Mouse (Mus musculus): ENCODE measurements around the gene Ccdc96. TPM values are rescaled to one million over a fixed set of nuclear protein-coding genes. Genes with fewer than 3 reads are reported as not detected.

Gene Ccdc96
- polyA plus RNA-seq, 1 experiment from 2014 or later, result 4.3 TPM

DNA sequence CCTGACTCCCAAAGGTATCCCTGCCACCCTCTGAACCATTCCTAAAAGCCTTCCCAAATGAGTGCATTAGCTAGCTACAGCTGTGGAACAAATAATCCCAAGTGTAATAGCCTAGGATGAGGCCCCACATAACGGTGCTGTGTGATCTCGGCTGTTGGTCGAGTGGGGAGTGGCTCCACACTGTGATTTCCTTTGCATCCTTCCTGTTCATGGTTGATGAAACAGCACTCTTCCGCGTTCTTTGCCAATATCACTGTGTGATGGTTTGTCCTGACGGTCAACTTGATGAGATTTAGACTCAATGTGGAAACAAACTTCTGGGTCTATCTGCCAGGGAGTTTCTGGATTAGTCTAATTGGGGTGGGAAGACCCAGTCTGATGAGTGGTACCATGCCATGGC, 31.6 kb upstream of the Ccdc96 start:
- TF ChIP-seq CTCF (IDR thresholded peaks at IDR 0.05), result no peak
- ChIA-PET CTCF (no interaction called here), POLR2A (no interaction called here)
- in situ Hi-C loops (cut with MboI; ENCODE audit: low pct_unique_long_range_greater_than_20kb), result no loop called here
- no peaks in the 10 kb centered on the region for H3K27me3 ChIP-seq
- no peak for DNase-seq (ENCODE audit: low read depth, low spot score)
- ATAC-seq, result no peak

DNA sequence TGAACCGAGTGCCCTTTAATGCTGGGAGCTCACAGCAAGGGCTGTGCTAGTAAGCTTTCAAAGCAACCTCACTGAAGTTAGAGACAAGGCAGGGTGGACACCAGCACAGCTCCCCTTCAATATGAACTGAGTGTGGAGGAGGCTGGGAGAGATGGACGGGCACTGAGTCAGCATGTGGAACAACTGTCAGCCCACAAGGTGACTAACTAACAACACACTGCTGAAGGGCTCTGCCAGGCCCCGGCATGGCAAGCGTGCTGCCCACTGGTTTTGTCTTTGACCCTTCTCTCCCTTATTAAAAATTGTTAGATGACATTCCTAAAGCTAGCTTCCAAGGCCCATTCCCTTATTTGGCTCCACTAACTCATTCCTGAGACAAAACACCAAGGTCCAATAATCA, 26.7 kb upstream of the Ccdc96 start:
- ATAC-seq (peak; percentile 55), DNase-seq (ENCODE audit: low read depth, low spot score) (no peak)
- ChIA-PET POLR2A (no interaction called here), CTCF (interaction anchor here (1.4 to 2.2 kb wide), 2 partner anchors 25 to 32 kb away, joined by 3 to 9 read pairs; no protein-coding TSS in a partner anchor)
- no peak for TF ChIP-seq CTCF (IDR thresholded peaks at IDR 0.05)
- in situ Hi-C loops (cut with MboI; ENCODE audit: low pct_unique_long_range_greater_than_20kb), result no loop called here
- H3K27me3 ChIP-seq, result no peaks in the 10 kb centered on the region

DNA sequence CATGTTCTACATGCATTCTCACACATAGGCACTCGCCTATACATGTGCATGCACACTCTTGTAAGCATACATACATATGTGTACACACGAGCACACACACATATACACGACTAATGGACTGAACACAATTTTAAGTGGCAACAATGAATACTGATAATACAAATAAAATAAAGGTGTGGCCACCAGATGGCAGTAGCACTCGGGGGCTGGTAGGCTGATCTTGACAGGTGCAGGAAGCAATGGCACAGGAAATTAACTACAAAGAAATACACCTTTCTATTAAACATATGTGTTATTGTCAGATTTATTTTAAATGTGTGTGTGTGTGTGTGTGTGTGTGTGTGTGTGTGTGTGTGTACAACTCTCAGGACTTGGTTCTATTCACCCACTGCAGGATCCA, 25.5 kb upstream of the Ccdc96 start:
- no peak for DNase-seq (ENCODE audit: low read depth, low spot score)
- POLR2A ChIA-PET, result no interaction called here
- CTCF ChIA-PET, result no interaction called here
- in situ Hi-C loops (cut with MboI; ENCODE audit: low pct_unique_long_range_greater_than_20kb), result no loop called here
- no peak for ATAC-seq
- no peaks in the 10 kb centered on the region for H3K27me3 ChIP-seq
- TF ChIP-seq CTCF (IDR thresholded peaks at IDR 0.05), result peak; percentile 78

DNA sequence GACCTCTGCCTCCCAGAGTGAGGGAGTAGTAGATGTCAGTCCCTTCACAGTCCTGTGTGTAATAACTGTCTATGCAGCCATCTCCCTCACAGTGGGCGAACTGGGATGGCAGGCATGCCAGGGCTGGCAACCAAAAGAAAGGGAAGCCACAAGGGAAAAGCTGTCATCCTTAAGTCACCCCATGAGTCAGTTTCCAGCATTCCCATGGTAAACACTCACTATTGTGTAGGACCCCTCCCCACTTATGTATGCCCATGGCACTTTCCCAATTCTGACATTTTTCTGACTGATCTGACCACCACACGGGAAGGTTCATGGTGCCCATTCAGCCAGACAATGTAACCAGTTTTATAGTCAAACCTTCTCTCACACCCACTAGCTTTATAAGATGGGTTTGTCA, 23.7 kb upstream of the Ccdc96 start:
- ATAC-seq, result no peak
- in situ Hi-C loops (cut with MboI; ENCODE audit: low pct_unique_long_range_greater_than_20kb), result no loop called here
- DNase-seq (ENCODE audit: low read depth, low spot score), result peak; percentile 81
- POLR2A ChIA-PET, result no interaction called here
- CTCF ChIA-PET, result interaction anchor here (0.7 to 7.3 kb wide), 5 partner anchors 13 to 507 kb away, joined by 3 to 114 read pairs (median 6); partner anchors contain the start of genes Ccdc96, Sorcs2 and Tada2b
- TF ChIP-seq CTCF (IDR thresholded peaks at IDR 0.05), result no peak
- no peaks in the 10 kb centered on the region for H3K27me3 ChIP-seq

DNA sequence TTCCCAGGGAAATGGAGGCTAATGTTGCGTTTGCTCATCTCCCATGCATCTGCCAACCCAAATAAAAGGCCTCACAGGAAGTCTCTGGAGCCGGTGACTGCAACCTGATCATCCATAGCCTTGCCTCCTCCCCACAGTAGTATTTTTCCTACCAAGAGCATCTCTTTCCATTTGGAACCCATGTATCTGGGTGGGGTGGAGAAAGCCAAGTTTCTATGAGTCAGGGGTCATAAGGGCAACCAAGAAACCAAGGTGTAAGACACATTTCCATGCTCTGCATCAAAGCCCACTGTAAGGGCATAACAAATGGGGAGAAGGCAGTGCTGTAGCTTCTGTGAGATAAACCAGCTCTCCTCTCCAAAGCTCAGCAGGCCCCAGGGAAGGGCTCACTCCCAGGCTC, 23.2 kb upstream of the Ccdc96 start:
- ATAC-seq (peak; percentile 13), DNase-seq (ENCODE audit: low read depth, low spot score) (peak; percentile 72)
- H3K27me3 ChIP-seq, result no peaks in the 10 kb centered on the region
- POLR2A ChIA-PET, result no interaction called here
- no peak for TF ChIP-seq CTCF (IDR thresholded peaks at IDR 0.05)
- in situ Hi-C loops (cut with MboI; ENCODE audit: low pct_unique_long_range_greater_than_20kb), result no loop called here
- CTCF ChIA-PET, result interaction anchor here (1.0 to 7.3 kb wide), 5 partner anchors 14 to 278 kb away, joined by 3 to 114 read pairs (median 11); partner anchors contain the start of genes Ccdc96, Sorcs2 and Tada2b

DNA sequence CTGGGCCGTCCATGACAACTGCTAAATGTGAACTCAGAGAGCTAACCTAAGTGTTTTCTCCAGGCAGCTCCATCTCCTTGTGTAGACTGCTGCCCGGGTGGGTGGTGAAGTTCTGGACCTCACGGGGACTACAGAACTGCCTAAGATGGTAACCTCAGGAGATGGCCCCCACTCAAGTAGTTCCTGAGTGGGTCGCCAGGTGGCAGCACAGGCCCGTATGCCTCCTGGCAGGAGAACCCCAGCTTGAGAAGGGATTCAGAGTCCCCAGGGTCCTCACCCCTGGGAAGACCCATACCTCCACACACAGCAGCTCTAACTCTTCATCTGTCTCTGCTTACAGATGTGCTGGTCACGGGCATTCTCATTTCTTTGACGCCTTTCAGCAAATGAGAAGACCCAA, 21.6 kb upstream of the Ccdc96 start:
- POLR2A ChIA-PET, result interaction anchor here (0.6 kb wide), 1 partner anchor 1511 kb away, joined by 3 read pairs; no protein-coding TSS in a partner anchor
- no peak for ATAC-seq
- in situ Hi-C loops (cut with MboI; ENCODE audit: low pct_unique_long_range_greater_than_20kb), result no loop called here

DNA sequence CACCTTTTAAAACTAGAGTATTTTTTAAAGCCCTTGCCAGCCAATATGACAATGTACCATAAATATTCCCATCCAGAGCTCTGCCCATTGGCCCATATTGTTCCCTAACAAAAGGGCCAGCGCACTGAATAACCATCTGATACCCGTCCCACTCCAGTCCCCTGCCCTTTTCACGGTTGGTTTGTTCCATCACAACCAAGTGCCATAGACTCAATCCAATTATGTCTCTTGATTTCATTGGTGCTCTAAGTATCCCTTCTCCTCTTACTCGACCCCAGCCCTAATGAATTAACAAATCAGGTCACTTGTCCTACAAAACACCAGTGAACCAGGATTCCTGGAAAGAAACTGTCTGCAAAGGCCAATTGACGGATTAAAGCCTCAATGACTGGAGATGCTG, 21.0 kb upstream of the Ccdc96 start:
- H3K27me3 ChIP-seq, result no peaks in the 10 kb centered on the region
- DNase-seq (ENCODE audit: low read depth, low spot score), result no peak
- ATAC-seq, result no peak
- POLR2A ChIA-PET, result interaction anchor here (0.6 kb wide), 1 partner anchor 1511 kb away, joined by 3 read pairs; no protein-coding TSS in a partner anchor
- CTCF ChIA-PET, result interaction anchor here (1.2 to 7.3 kb wide), 10 partner anchors 15 to 430 kb away, joined by 3 to 114 read pairs (median 4); partner anchors contain the start of genes Ccdc96 and Tada2b
- in situ Hi-C loops (cut with MboI; ENCODE audit: low pct_unique_long_range_greater_than_20kb), result no loop called here
- no peak for TF ChIP-seq CTCF (IDR thresholded peaks at IDR 0.05)

More for the DNA sequence above, 21.6 kb upstream of the Ccdc96 start:
- CTCF ChIA-PET, result interaction anchor here (0.7 to 7.3 kb wide), 9 partner anchors 15 to 313 kb away, joined by 3 to 114 read pairs (median 4); partner anchors contain the start of genes Ccdc96 and Tada2b
- TF ChIP-seq CTCF (IDR thresholded peaks at IDR 0.05), result peak; percentile 86
- H3K27me3 ChIP-seq, result no peaks in the 10 kb centered on the region
- DNase-seq (ENCODE audit: low read depth, low spot score), result no peak

DNA sequence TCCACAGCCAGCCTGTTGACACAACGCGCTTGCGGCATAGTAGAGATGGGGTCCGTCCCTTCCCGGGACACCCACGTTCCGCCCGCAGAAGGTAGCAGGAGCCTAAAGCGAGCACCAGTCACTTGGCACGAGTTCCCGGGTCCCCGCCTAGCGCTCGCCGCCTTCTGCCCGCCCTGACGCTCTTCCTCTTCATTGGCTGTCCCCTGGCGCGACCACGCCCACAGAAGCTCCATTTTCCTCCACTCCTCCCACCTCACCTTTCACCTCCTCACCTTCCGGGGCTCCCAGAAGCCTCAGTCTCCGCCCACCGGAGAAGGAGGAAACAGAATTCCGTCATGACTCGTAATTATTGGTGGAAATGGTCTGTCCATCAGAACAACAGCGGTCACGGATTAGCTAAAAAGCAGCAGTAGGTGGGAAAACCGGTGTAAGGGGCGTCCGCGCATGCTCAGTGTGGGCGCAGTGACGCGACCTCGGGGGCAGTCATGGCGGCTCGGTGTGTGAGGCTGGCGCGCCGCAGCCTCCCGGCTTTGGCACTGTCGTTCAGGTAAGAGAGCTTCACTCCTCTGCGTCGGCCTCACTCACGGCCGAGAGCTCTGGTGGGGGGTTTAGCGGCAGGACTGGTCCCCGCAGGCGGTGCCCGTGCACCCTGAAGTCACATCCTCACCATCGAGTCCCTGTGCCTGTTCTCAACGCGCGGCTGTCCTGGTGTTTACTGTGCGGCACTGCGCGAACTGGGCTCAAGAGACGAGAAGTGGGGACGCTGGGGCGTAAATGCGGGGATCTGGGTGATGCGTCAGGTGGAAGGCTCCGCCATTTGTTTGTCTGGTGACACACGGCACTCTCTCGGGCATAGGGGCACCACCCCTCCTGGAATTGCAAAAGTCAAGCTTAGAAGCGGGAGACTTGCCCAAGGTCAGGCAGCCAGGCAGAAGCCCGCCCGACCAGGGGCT, 19.4 kb upstream of the Ccdc96 start, which contains the start of gene Grpel1:
Gene Grpel1, plus strand, starts transcription at position 290 of the 953 bp plus-strand sequence.
- CTCF ChIA-PET, result interaction anchor here (0.7 to 7.3 kb wide), 8 partner anchors 13 to 431 kb away, joined by 3 to 114 read pairs (median 4); partner anchors contain the start of genes Ccdc96 and Tada2b
- TF ChIP-seq CTCF (IDR thresholded peaks at IDR 0.05), result no peak
- POLR2A ChIA-PET, result interaction anchor here (0.6 to 1.6 kb wide), 6 partner anchors 9 to 50 kb away, joined by 3 to 7 read pairs (median 4); partner anchors contain the start of gene Tada2b
- no peaks in the 10 kb centered on the region for H3K27me3 ChIP-seq
- in situ Hi-C loops (cut with MboI; ENCODE audit: low pct_unique_long_range_greater_than_20kb), result no loop called here
- ATAC-seq, result peak; percentile 87
- DNase-seq (ENCODE audit: low read depth, low spot score), result peak; percentile 100

DNA sequence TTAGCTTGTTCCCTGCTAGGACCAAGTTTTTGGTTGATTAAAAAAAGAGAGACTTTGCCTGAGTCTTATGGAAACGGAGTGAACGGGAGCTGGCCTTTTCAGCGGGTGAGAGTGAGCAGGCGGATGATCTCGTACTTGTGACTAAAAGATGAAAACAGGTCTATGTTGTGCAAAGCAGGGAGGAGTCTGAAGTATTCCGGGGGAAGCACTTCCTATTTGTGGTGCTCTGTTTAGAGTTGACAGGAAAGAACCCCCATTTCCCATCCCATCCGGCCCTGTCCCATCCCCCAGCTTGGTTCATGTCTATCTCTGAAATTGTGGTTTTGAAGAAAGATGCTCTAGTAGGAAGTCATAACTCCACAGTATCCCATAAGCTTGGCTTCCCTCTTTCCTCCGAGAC, 18.5 kb upstream of the Ccdc96 start:
- in situ Hi-C loops (cut with MboI; ENCODE audit: low pct_unique_long_range_greater_than_20kb), result no loop called here
- CTCF ChIA-PET, result interaction anchor here (1.7 to 7.3 kb wide), 2 partner anchors 12 to 278 kb away, joined by 3 to 114 read pairs; partner anchors contain the start of genes Ccdc96 and Tada2b
- no peak for DNase-seq (ENCODE audit: low read depth, low spot score)
- POLR2A ChIA-PET, result interaction anchor here (0.9 to 1.6 kb wide), 3 partner anchors 15 to 36 kb away, joined by 3 to 7 read pairs (median 4); partner anchors contain the start of gene Tada2b
- no peak for TF ChIP-seq CTCF (IDR thresholded peaks at IDR 0.05)
- H3K27me3 ChIP-seq, result no peaks in the 10 kb centered on the region
- ATAC-seq, result no peak

DNA sequence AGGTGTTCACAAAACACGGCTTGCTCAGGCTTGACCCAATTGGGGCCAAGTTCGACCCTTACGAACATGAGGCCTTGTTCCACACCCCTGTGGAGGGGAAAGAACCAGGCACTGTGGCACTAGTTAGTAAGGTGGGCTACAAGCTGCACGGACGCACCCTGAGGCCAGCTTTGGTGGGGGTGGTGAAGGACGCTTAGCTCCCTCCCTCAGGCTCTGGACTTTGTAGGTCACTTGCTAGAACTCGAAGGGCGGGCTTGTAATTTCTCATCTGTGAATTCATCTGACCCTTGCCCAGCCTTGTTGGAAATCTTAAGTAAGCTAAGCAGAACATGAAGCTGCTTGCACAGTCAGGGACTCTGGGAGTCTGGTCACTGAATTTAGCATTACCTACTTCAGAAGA, 13.2 kb upstream of the Ccdc96 start:
- DNase-seq (ENCODE audit: low read depth, low spot score) (no peak), ATAC-seq (no peak)
- H3K27me3 ChIP-seq, result no peaks in the 10 kb centered on the region
- TF ChIP-seq CTCF (IDR thresholded peaks at IDR 0.05), result no peak
- ChIA-PET POLR2A (interaction anchor here (0.5 to 1.7 kb wide), 2 partner anchors 10 to 356 kb away, joined by 6 read pairs; no protein-coding TSS in a partner anchor), CTCF (interaction anchor here (7.9 to 14.3 kb wide), 2 partner anchors 8 to 13 kb away, joined by 69 to 114 read pairs; partner anchors contain the start of genes Ccdc96, Grpel1 and Tada2b)
- in situ Hi-C loops (cut with MboI; ENCODE audit: low pct_unique_long_range_greater_than_20kb), result no loop called here

All from Patski (cell line).